Mouse (Mus musculus) spleen, adult 12 weeks (tissue): ENCODE results near the gene Gm813.

Experiments used
- DNase-seq: peaks from one replicate; pipeline ENCODE4 v3.0.0; 2022; ENCODE audit warnings: low spot score

The Gm813 gene

GRCm38 (mm10) chr16:58604680-58605079 is 12.1 kb downstream of the Gm813 start:
- DNase-seq = no peak

GRCm38 (mm10) chr16:58603831-58604230 is 12.9 kb downstream of the Gm813 start:
- no peak for DNase-seq

GRCm38 (mm10) chr16:58600846-58601245 is 15.9 kb downstream of the Gm813 start:
- no peak for DNase-seq

- no peak for DNase-seq
These were observed 25.5 kb downstream of the Gm813 start for GRCm38 (mm10) chr16:58591299-58591698.

DNA sequence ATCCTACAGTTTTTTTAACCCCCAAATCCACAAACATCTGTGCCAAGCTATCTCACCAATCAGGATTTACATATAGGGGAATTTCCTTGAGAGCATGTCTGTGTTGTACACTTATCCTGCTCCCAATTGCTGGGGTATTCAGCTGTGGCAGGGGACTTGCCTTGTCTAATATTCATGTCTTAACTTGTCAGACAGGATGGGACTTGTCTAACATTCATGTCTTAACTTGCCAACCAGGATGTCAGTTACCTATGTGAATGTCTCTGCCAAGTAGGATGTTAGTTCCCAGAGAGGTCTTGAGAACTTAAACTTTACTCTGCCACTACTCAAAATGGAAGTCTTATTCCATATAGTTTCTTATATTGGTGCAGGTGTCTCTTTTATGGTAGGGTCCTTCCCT is 27.3 kb downstream of the Gm813 start:
- no peak for DNase-seq

DNA sequence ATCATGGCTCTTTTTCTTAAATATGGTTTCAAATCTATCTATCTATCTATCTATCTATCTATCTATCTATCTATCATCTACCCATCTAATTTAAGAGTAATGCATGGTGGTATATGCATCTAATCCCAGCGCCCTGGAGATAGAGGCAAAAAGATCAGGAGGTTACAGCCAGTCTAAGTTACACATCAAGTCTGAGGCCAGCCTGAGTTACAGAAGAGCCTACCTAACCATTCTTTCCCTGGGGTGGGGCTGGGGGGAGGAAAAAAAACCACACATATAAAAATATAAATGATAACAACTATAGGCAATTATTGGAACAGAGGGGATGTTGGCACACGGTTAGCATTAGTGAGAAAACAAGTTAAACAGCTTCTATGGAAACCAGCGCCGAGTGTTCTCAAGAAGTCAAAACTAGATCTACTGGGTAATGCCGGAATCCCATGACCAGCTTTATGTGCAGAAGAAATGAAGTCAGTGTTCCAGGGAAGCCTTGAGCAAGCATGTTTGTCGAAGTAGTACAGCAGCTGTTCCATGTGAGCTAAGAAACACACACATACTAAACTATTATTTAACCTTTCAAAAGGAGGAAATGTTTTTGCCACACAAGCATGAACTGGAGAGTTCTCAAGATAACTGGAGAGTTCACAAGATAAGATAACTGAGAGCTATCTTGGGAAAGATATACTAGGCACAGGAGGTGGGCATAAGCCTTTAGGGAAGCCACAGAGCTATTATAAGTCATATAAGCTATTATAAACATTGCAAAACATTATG is 42.6 kb downstream of the Gm813 start:
- no peak for DNase-seq

- no peak for DNase-seq
These were observed 46.0 kb downstream of the Gm813 start for GRCm38 (mm10) chr16:58570694-58571264.
